In genomic region chr1:90404717-90405487, GRCm38 (mm10) we compare ENCODE assay signal across 18 mouse cellular contexts.
DNase-seq lines count a peak whose midpoint lies in the region; ATAC-seq lines count a peak whose summit lies in the region.
"Had no signal": no experiment of that assay in that cellular context is flagged by ENCODE, and none has a peak within 500 bp of the region (broad histone marks: within the 10 kb centered on the region; RNA-seq: fewer than 3 reads in every experiment).

No protein-coding gene starts in this region.

- DNase-seq in hindbrain, embryonic 10.5 days (ENCODE audit: low spot score): no peak
- no peak for DNase-seq in midbrain, embryonic 10.5 days (ENCODE audit: low spot score)
- peak; percentile 62 for DNase-seq in embryonic facial prominence, embryonic 14.5 days (ENCODE audit: low spot score)
- no peak for DNase-seq in heart, adult 8-10 months (ENCODE audit: low spot score)
- DNase-seq: adrenal gland, postnatal 14 days; cerebellum, postnatal 10 days; kidney, postnatal 25 days; thymus, postnatal 25 days had no signal

- WGBS in hindbrain, embryonic 10.5 days: 52% methylated on average over 6 of the region's 6 CpGs
- WGBS in hindbrain, embryonic 12.5 days: 41% methylated on average over 6 of the region's 6 CpGs
- WGBS in midbrain, embryonic 13.5 days: 38% methylated on average over 6 of the region's 6 CpGs
- WGBS in midbrain, embryonic 10.5 days: 51% methylated on average over 6 of the region's 6 CpGs
- WGBS in embryonic facial prominence, embryonic 14.5 days: 43% methylated on average over 6 of the region's 6 CpGs
- WGBS in stomach, embryonic 15.5 days: 40% methylated on average over 6 of the region's 6 CpGs

- H3K4me1 ChIP-seq in hindbrain, embryonic 10.5 days (replicated peaks): peaks cover 25% of the 10 kb centered on the region
- H3K4me1 ChIP-seq in hindbrain, embryonic 12.5 days: peaks cover 8% of the 10 kb centered on the region
- H3K4me1 ChIP-seq in midbrain, embryonic 13.5 days (replicated peaks): peaks cover 10% of the 10 kb centered on the region
- H3K4me1 ChIP-seq in midbrain, embryonic 10.5 days: peaks cover 21% of the 10 kb centered on the region
- H3K4me1 ChIP-seq in embryonic facial prominence, embryonic 14.5 days (ENCODE audit: control insufficient read depth, insufficient read depth, low read length): peaks cover 25% of the 10 kb centered on the region
- H3K4me1 ChIP-seq in stomach, embryonic 15.5 days: no peaks in the 10 kb centered on the region

- no peak overlapping the region for H3K4me3 ChIP-seq in hindbrain, embryonic 10.5 days
- no peak overlapping the region for H3K4me3 ChIP-seq in hindbrain, embryonic 12.5 days
- no peak overlapping the region for H3K4me3 ChIP-seq in midbrain, embryonic 13.5 days (replicated peaks)
- H3K4me3 ChIP-seq in midbrain, embryonic 10.5 days: no peak overlapping the region
- no peak overlapping the region for H3K4me3 ChIP-seq in embryonic facial prominence, embryonic 14.5 days (ENCODE audit: low read depth, low read length)
- H3K4me3 ChIP-seq in stomach, embryonic 15.5 days (replicated peaks): no peak overlapping the region
- H3K4me3 ChIP-seq: embryonic facial prominence, embryonic 12.5 days; forebrain, embryonic 10.5 days; limb, embryonic 13.5 days; myocyte had no signal

- H3K9ac ChIP-seq in hindbrain, embryonic 12.5 days: no peak overlapping the region
- H3K9ac ChIP-seq in midbrain, embryonic 13.5 days (replicated peaks): no peak overlapping the region
- no peak overlapping the region for H3K9ac ChIP-seq in embryonic facial prominence, embryonic 14.5 days (ENCODE audit: low read depth, low read length)
- H3K9ac ChIP-seq in stomach, embryonic 15.5 days: no peak overlapping the region
- H3K9ac ChIP-seq: embryonic facial prominence, embryonic 12.5 days; limb, embryonic 13.5 days had no signal

- H3K9me3 ChIP-seq in hindbrain, embryonic 10.5 days: no peaks in the 10 kb centered on the region
- no peaks in the 10 kb centered on the region for H3K9me3 ChIP-seq in hindbrain, embryonic 12.5 days (replicated peaks)
- H3K9me3 ChIP-seq in midbrain, embryonic 13.5 days: no peaks in the 10 kb centered on the region
- H3K9me3 ChIP-seq in midbrain, embryonic 10.5 days (replicated peaks): no peaks in the 10 kb centered on the region
- no peaks in the 10 kb centered on the region for H3K9me3 ChIP-seq in embryonic facial prominence, embryonic 14.5 days (ENCODE audit: control insufficient read depth, low read length)
- no peaks in the 10 kb centered on the region for H3K9me3 ChIP-seq in stomach, embryonic 15.5 days
- H3K9me3 ChIP-seq: embryonic facial prominence, embryonic 12.5 days; forebrain, embryonic 10.5 days; limb, embryonic 13.5 days had no signal

- no peak overlapping the region for H3K4me2 ChIP-seq in hindbrain, embryonic 12.5 days (replicated peaks)
- H3K4me2 ChIP-seq in midbrain, embryonic 13.5 days (replicated peaks): no peak overlapping the region
- H3K4me2 ChIP-seq in embryonic facial prominence, embryonic 14.5 days (ENCODE audit: low read depth, low read length): no peak overlapping the region
- H3K4me2 ChIP-seq in stomach, embryonic 15.5 days: no peak overlapping the region
- H3K4me2 ChIP-seq: embryonic facial prominence, embryonic 12.5 days; limb, embryonic 13.5 days had no signal

- H3K27me3 ChIP-seq in hindbrain, embryonic 10.5 days (ENCODE audit: insufficient read depth, poor library complexity, severe bottlenecking): peaks cover 36% of the 10 kb centered on the region; the same call in 1 of the 2 replicates
- H3K27me3 ChIP-seq in hindbrain, embryonic 12.5 days: peaks cover 5% of the 10 kb centered on the region; the same call in 1 of the 2 replicates
- H3K27me3 ChIP-seq in midbrain, embryonic 13.5 days: no peaks in the 10 kb centered on the region
- peaks cover 19% of the 10 kb centered on the region for H3K27me3 ChIP-seq in midbrain, embryonic 10.5 days (ENCODE audit: low read depth, poor library complexity, severe bottlenecking)
- no peaks in the 10 kb centered on the region for H3K27me3 ChIP-seq in embryonic facial prominence, embryonic 14.5 days (replicated peaks; ENCODE audit: control insufficient read depth, insufficient read depth, low read length)
- H3K27me3 ChIP-seq in stomach, embryonic 15.5 days (replicated peaks): no peaks in the 10 kb centered on the region
- H3K27me3 ChIP-seq: embryonic facial prominence, embryonic 12.5 days had no signal

- H3K27ac ChIP-seq in hindbrain, embryonic 10.5 days: 0 out of 2 replicates have a peak overlapping the region, but pooled peaks have one; percentile 35
- H3K27ac ChIP-seq in hindbrain, embryonic 12.5 days: no peak overlapping the region; the same call in 1 of the 2 replicates
- no peak overlapping the region for H3K27ac ChIP-seq in midbrain, embryonic 13.5 days
- H3K27ac ChIP-seq in midbrain, embryonic 10.5 days (replicated peaks): no peak overlapping the region
- H3K27ac ChIP-seq in embryonic facial prominence, embryonic 14.5 days (replicated peaks; ENCODE audit: low read depth, low read length): no peak overlapping the region
- H3K27ac ChIP-seq in stomach, embryonic 15.5 days: no peak overlapping the region
- H3K27ac ChIP-seq: embryonic facial prominence, embryonic 12.5 days; limb, embryonic 13.5 days had no signal

- no peaks in the 10 kb centered on the region for H3K36me3 ChIP-seq in hindbrain, embryonic 10.5 days
- H3K36me3 ChIP-seq in hindbrain, embryonic 12.5 days: no peaks in the 10 kb centered on the region
- no peaks in the 10 kb centered on the region for H3K36me3 ChIP-seq in midbrain, embryonic 13.5 days
- no peaks in the 10 kb centered on the region for H3K36me3 ChIP-seq in midbrain, embryonic 10.5 days
- H3K36me3 ChIP-seq in embryonic facial prominence, embryonic 14.5 days (ENCODE audit: control insufficient read depth, insufficient read depth, low read length): no peaks in the 10 kb centered on the region
- no peaks in the 10 kb centered on the region for H3K36me3 ChIP-seq in stomach, embryonic 15.5 days
- H3K36me3 ChIP-seq: embryonic facial prominence, embryonic 12.5 days; forebrain, embryonic 10.5 days; G1E; limb, embryonic 13.5 days had no signal

- ATAC-seq in hindbrain, embryonic 12.5 days (ENCODE audit: low FRiP score): no peak
- 0 out of 2 replicates have a peak, but pooled peaks have one; percentile 24 for ATAC-seq in midbrain, embryonic 13.5 days
- ATAC-seq in embryonic facial prominence, embryonic 14.5 days (ENCODE audit: low read depth): no peak
- 0 out of 2 replicates have a peak, but pooled peaks have one; percentile 37 for ATAC-seq in stomach, embryonic 15.5 days (ENCODE audit: insufficient read depth, low FRiP score, low read depth)
- ATAC-seq in frontal cortex, adult (ENCODE audit: low TSS enrichment): no peak
- ATAC-seq: intestine, embryonic 16.5 days had no signal

Comparison
In these comparisons a context has a peak if more than half of its experiments do, and no peak if none do; other contexts are left out.
1. ATAC-seq: peak in midbrain, embryonic 13.5 days (single experiment) and stomach, embryonic 15.5 days (single experiment); none in hindbrain, embryonic 12.5 days (single experiment), embryonic facial prominence, embryonic 14.5 days (single experiment) and frontal cortex, adult (single experiment).